Mouse (Mus musculus) heart, adult 9 months (tissue): ENCODE measurements at regions not wholly inside any gene's neighbourhood (a gene's known extent, or its start where the extent isn't known, plus 50 kb on each side); places are given as distances from the start of the nearest gene placed in this dataset.

ENCODE experiments used
- DNase-seq, 2 experiments: peaks; one replicate each; pipeline ENCODE4 v3.0.0; 2022; ENCODE audit warnings: low spot score in 2 of 2

DNA sequence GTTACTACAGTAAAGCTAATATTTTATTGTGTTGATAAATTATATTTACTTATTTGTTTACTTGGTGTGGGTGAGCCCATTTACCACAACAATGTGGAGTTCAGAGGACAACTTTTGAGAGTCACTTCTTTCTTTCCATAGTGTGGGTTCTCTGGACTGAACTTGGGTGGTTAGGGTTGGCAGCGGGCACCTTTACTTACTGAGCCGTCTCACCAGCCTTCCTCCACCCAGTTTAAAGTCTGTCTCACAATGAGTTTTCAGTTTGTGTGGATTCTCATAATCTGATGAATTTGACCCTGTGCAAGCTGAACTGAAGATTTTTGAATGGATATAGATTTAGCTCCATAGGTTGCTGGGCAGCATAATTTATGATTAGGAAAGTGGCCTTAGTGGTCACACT is 53.5 kb upstream of the Pth start:
- no peak for DNase-seq

DNA sequence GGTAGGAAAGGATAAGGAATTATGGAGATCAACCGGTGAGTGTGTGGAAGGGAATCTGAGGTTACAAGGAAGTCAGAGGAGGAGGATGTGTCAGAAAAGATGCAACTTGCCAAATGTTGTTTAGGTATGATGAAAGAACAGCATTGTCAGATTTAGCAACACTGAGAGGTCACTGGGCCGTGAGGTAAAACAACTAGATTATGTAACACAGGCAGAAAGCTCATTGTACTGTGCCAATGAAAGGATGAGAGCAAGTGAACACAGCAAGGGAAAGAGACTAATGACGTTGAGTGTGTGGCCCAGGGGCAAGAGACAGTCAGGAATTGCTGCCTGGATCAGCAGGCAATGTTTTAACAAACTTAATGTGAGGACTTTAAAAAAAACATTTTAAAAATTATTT is 55.2 kb upstream of the Pth start:
- DNase-seq: no peak

DNA sequence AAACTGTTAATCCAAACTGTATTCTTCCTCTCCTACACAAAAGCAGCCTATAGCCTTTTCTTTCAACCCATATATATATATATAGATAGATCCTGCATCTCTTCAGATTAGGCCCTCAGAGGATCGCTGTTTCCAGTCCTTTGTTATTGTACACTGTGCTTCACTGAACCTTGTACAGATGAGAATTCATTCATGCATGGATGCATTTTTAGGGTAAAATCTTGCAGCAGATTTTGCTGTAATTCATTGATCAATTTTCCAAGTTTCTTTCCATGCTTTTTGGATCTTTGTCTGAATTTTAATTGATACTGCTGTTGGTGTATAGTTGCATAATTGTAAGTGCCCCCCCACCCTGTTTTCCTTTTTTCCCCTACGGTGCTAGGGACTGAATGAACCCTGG is 56.6 kb upstream of the Pth start:
- DNase-seq: no peak

DNA sequence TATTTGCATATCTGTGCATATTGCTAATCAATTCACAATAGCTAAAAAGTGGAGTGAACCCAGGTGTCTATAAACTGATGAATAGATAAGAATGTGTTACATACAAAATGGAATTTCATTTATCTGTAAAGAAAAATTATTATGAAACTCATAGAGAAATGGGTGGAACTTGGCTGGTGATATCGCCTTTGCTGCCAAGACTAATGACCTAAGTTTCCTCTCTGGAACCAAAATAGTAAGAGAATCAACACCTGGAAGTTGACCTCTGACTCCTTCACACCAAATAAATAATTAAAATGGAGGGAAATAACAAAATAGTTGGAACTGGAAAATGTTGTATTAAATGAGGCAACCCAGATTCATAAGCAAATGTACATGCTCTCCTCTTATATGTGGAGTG is 53.2 kb upstream of the Far1 start:
- peak; percentile 17 to 39 for DNase-seq

DNA sequence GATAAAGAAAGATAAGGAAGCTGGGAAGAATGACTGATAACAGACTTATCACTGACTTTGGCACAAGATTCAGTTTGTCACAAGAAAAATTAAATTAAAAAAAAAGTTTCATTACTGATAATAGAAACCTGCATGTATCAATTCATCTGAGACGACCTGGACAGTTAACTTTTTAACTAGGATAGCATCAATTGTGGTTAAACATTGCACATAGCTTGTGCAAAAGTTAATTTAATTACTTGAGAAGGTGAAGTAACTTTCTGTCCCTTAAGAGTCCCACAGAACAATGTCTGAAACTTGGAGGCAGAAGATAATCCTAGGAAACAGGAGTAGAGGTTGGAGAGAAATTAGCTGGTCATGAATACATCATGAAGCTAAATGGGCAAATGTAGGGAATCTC is 51.3 kb upstream of the Far1 start:
- DNase-seq: no peak
